ENCODE assay signal across 23 mouse cellular contexts in the genomic region with DNA sequence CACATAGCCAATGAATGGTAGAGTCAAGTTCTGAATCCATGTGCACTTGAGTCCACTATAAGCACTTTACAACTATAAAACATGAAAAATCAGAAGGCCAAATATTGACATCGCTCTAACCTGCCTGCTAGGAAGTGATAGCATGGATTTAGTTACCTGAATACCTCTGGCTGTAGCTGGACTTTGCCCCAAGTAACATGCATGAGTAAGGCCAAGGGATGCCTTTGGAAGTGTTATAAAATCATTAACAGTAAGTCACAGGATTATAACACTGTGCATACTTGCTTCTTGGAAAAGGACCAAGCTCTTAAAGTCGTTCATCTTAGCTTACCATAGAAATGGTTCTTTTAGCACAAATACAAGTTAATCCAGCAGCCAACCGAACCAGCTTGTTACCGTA. TPM values are rescaled to one million over a fixed set of nuclear protein-coding genes. Genes with fewer than 3 reads are reported as not detected.
DNase-seq lines count a peak whose midpoint lies in the region; ATAC-seq and TF ChIP-seq lines count a peak whose summit lies in the region.
"Had no signal": no experiment of that assay in that cellular context is flagged by ENCODE, and none has a peak within 500 bp of the region (broad histone marks: within the 10 kb centered on the region; RNA-seq: fewer than 3 reads in every experiment).

No protein-coding gene starts in this region.

- TF ChIP-seq CTCF in intestine, postnatal 0 days (IDR thresholded peaks at IDR 0.05; ENCODE audit: low read depth), result no peak
- no peak for TF ChIP-seq CTCF in stomach, postnatal 0 days (IDR thresholded peaks at IDR 0.05; ENCODE audit: low read depth)

- no peak overlapping the region for H3K4me3 ChIP-seq in intestine, postnatal 0 days (ENCODE audit: low read depth, low read length)
- H3K4me3 ChIP-seq in kidney, embryonic 15.5 days (replicated peaks), result no peak overlapping the region
- no peak overlapping the region for H3K4me3 ChIP-seq in stomach, postnatal 0 days (ENCODE audit: low read depth, low read length)
- no peak overlapping the region for H3K4me3 ChIP-seq in forebrain, embryonic 13.5 days
- H3K4me3 ChIP-seq: embryonic facial prominence, embryonic 15.5 days; heart, embryonic 15.5 days; hindbrain, embryonic 15.5 days; limb, embryonic 15.5 days; megakaryocyte, embryonic 14.5 days; midbrain, embryonic 13.5 days had no signal

- H3K4me1 ChIP-seq in intestine, postnatal 0 days (replicated peaks; ENCODE audit: control insufficient read depth, insufficient read depth, low read length), result peaks cover 4% of the 10 kb centered on the region; the same call in 1 of the 2 replicates
- no peaks in the 10 kb centered on the region for H3K4me1 ChIP-seq in kidney, embryonic 15.5 days
- H3K4me1 ChIP-seq in stomach, postnatal 0 days (replicated peaks; ENCODE audit: control insufficient read depth, insufficient read depth), result no peaks in the 10 kb centered on the region
- H3K4me1 ChIP-seq in forebrain, embryonic 13.5 days, result no peaks in the 10 kb centered on the region
- H3K4me1 ChIP-seq: embryonic facial prominence, embryonic 15.5 days; hindbrain, embryonic 15.5 days; limb, embryonic 15.5 days; megakaryocyte, embryonic 14.5 days; midbrain, embryonic 13.5 days had no signal

- H3K36me3 ChIP-seq in intestine, postnatal 0 days (ENCODE audit: control insufficient read depth, insufficient read depth), result no peaks in the 10 kb centered on the region
- H3K36me3 ChIP-seq in kidney, embryonic 15.5 days, result no peaks in the 10 kb centered on the region
- no peaks in the 10 kb centered on the region for H3K36me3 ChIP-seq in stomach, postnatal 0 days (ENCODE audit: control insufficient read depth, insufficient read depth, low read length)
- H3K36me3 ChIP-seq in forebrain, embryonic 13.5 days (ENCODE audit: poor library complexity, severe bottlenecking), result no peaks in the 10 kb centered on the region
- H3K36me3 ChIP-seq: embryonic facial prominence, embryonic 15.5 days; heart, embryonic 15.5 days; hindbrain, embryonic 15.5 days; limb, embryonic 15.5 days; midbrain, embryonic 13.5 days had no signal

- peak; percentile 87 for ATAC-seq in intestine, postnatal 0 days
- peak; percentile 62; the same call in 1 of the 2 replicates for ATAC-seq in kidney, embryonic 15.5 days (replicated peaks; ENCODE audit: low FRiP score)
- peak; percentile 91 for ATAC-seq in stomach, postnatal 0 days (ENCODE audit: low FRiP score, low TSS enrichment)
- no peak for ATAC-seq in forebrain, embryonic 13.5 days
- ATAC-seq: midbrain, embryonic 13.5 days had no signal

- DNase-seq in kidney, postnatal 36 days, result peak; percentile 59 to 78
- peak; percentile 52 for DNase-seq in stomach, postnatal 0 days (ENCODE audit: low spot score)
- no peak for DNase-seq in layer of hippocampus, adult 9-10 months (ENCODE audit: low spot score)
- no peak for DNase-seq in spleen, postnatal 14 days (ENCODE audit: low spot score in 2 of 2)
- DNase-seq: adrenal gland, postnatal 25 days; cerebellum, adult 8-10 months; gastrocnemius, postnatal 36 days; heart, postnatal 36 days; left cerebral cortex, postnatal 4 days; lung, embryonic 14.5 days; thymus, adult 2 months; thymus, postnatal 4 days had no signal

- no peaks in the 10 kb centered on the region for H3K27me3 ChIP-seq in intestine, postnatal 0 days (replicated peaks; ENCODE audit: control insufficient read depth, insufficient read depth, low read length)
- no peaks in the 10 kb centered on the region for H3K27me3 ChIP-seq in kidney, embryonic 15.5 days
- no peaks in the 10 kb centered on the region for H3K27me3 ChIP-seq in stomach, postnatal 0 days (ENCODE audit: control insufficient read depth, insufficient read depth, low read length)
- no peaks in the 10 kb centered on the region for H3K27me3 ChIP-seq in forebrain, embryonic 13.5 days
- H3K27me3 ChIP-seq: embryonic facial prominence, embryonic 15.5 days; heart, embryonic 15.5 days; hindbrain, embryonic 15.5 days; limb, embryonic 15.5 days; midbrain, embryonic 13.5 days had no signal

- H3K27ac ChIP-seq in intestine, postnatal 0 days (ENCODE audit: low read depth, low read length), result no peak overlapping the region
- peak overlapping the region; percentile 18; the same call in 1 of the 2 replicates for H3K27ac ChIP-seq in kidney, embryonic 15.5 days
- no peak overlapping the region for H3K27ac ChIP-seq in stomach, postnatal 0 days (replicated peaks)
- no peak overlapping the region for H3K27ac ChIP-seq in forebrain, embryonic 13.5 days
- H3K27ac ChIP-seq: embryonic facial prominence, embryonic 15.5 days; hindbrain, embryonic 15.5 days; limb, embryonic 15.5 days; liver, embryonic 14.5 days; midbrain, embryonic 13.5 days had no signal

- H3K9ac ChIP-seq in intestine, postnatal 0 days (ENCODE audit: low read depth, low read length), result no peak overlapping the region
- no peak overlapping the region for H3K9ac ChIP-seq in kidney, embryonic 15.5 days
- no peak overlapping the region for H3K9ac ChIP-seq in stomach, postnatal 0 days (ENCODE audit: low read length)
- no peak overlapping the region for H3K9ac ChIP-seq in forebrain, embryonic 13.5 days
- H3K9ac ChIP-seq: embryonic facial prominence, embryonic 15.5 days; heart, embryonic 15.5 days; hindbrain, embryonic 15.5 days; limb, embryonic 15.5 days; liver, embryonic 14.5 days; lung, embryonic 14.5 days; midbrain, embryonic 13.5 days had no signal

- no peaks in the 10 kb centered on the region for H3K9me3 ChIP-seq in intestine, postnatal 0 days (ENCODE audit: control insufficient read depth)
- no peaks in the 10 kb centered on the region for H3K9me3 ChIP-seq in kidney, embryonic 15.5 days (replicated peaks)
- H3K9me3 ChIP-seq in stomach, postnatal 0 days (ENCODE audit: control insufficient read depth, low read length), result no peaks in the 10 kb centered on the region
- no peaks in the 10 kb centered on the region for H3K9me3 ChIP-seq in forebrain, embryonic 13.5 days (replicated peaks)
- H3K9me3 ChIP-seq: embryonic facial prominence, embryonic 15.5 days; heart, embryonic 15.5 days; hindbrain, embryonic 15.5 days; limb, embryonic 15.5 days; midbrain, embryonic 13.5 days had no signal

- H3K4me2 ChIP-seq in intestine, postnatal 0 days (replicated peaks; ENCODE audit: low read depth), result no peak overlapping the region
- H3K4me2 ChIP-seq in kidney, embryonic 15.5 days, result no peak overlapping the region
- H3K4me2 ChIP-seq in stomach, postnatal 0 days (replicated peaks; ENCODE audit: low read depth), result no peak overlapping the region
- H3K4me2 ChIP-seq in forebrain, embryonic 13.5 days, result no peak overlapping the region
- H3K4me2 ChIP-seq: embryonic facial prominence, embryonic 15.5 days; heart, embryonic 15.5 days; hindbrain, embryonic 15.5 days; limb, embryonic 15.5 days; lung, embryonic 14.5 days; midbrain, embryonic 13.5 days had no signal

- no peak for TF ChIP-seq EP300 in stomach, postnatal 0 days (optimal IDR thresholded peaks at IDR 0.05)

- WGBS in intestine, postnatal 0 days, result 27% methylated on average over 4 of the region's 4 CpGs
- WGBS in kidney, embryonic 15.5 days, result 67% methylated on average over 4 of the region's 4 CpGs
- 31% methylated on average over 4 of the region's 4 CpGs for WGBS in stomach, postnatal 0 days
- 74% methylated on average over 4 of the region's 4 CpGs for WGBS in forebrain, embryonic 13.5 days

RNA-seq across cellular contexts. Expression of gene Map3k4, which starts 18.6 kb away (rescaled TPM):
- polyA plus RNA-seq in intestine, postnatal 0 days (2015; fragmentation: Nextera tagmentation; extraction: Ambion mirVana), result 29.3 and 34.7 TPM in 2 replicates
- polyA plus RNA-seq in kidney, embryonic 15.5 days (2015; fragmentation: Nextera tagmentation; extraction: Ambion mirVana), result 46.9 and 50.2 TPM in 2 replicates
- 25.8 and 35.6 TPM in 2 replicates for polyA plus RNA-seq in stomach, postnatal 0 days (2015; fragmentation: Nextera tagmentation; extraction: Ambion mirVana)
- 44.9 and 46.4 TPM in 2 replicates for polyA plus RNA-seq in forebrain, embryonic 13.5 days (2015; fragmentation: Nextera tagmentation; extraction: Ambion mirVana)

RNA-seq across cellular contexts. Expression of gene Plg, which starts 41.3 kb away (rescaled TPM):
- polyA plus RNA-seq in intestine, postnatal 0 days (2015; fragmentation: Nextera tagmentation; extraction: Ambion mirVana), result 0.10 and 0.13 TPM in 2 replicates
- 1.4 and 3.6 TPM in 2 replicates for polyA plus RNA-seq in kidney, embryonic 15.5 days (2015; fragmentation: Nextera tagmentation; extraction: Ambion mirVana)
- polyA plus RNA-seq in stomach, postnatal 0 days (2015; fragmentation: Nextera tagmentation; extraction: Ambion mirVana), result 0.95 and 2.5 TPM in 2 replicates
- polyA plus RNA-seq in forebrain, embryonic 13.5 days (2015; fragmentation: Nextera tagmentation; extraction: Ambion mirVana), result 0.10 and 0.40 TPM in 2 replicates
- polyA plus RNA-seq: embryonic facial prominence, embryonic 15.5 days; neural tube, embryonic 11.5 days had no signal

Comparison
In these comparisons a context has a peak if more than half of its experiments do, and no peak if none do; other contexts are left out.
1. DNase-seq: peak in kidney, postnatal 36 days (2 of 2) and stomach, postnatal 0 days (single experiment); none in layer of hippocampus, adult 9-10 months (single experiment) and spleen, postnatal 14 days (0 of 2).